Mouse (Mus musculus): ENCODE results near the gene Chm.
"Not testable (repeated sequence)": the region's sequence is repeated elsewhere in the genome, so short reads cannot be mapped to it uniquely, and the experiment has no call there.

Gene Chm

DNA sequence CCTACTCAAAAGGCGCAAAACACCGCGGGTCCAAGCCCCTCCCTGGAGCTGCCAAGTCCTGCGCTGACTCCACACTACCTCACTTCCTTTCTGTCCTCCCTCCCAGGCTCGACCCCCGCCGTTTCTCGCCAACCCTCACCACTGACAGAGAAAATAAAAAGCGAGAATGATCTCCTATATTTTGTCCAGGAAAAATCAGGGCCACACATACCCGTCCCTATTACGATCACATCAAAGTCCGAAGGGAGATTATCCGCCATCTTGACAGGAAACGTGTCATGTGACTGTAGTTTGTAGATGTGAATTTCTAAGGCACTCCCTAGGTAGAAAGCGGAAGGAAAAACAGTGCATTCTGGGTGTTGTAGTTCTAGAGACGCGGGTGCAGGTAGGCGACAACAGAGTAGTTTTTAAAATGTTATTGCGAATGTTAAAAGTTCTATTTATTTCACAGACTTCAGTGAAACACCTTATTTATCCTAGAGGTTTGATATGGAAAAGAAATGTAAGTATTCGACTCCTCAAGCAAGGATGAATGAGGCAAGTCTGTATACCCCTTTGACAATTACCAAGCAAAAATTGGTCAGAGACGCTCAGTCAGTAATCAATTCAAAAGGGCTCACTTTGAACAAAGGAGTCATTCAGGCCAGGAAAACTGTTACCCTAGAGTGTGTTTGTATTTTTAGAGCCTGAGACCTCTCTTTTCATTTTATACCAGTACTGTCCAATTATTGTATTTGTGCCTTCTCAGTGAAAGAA lies at the start of gene Chm:
TSS of gene Chm (minus strand) at position 288 of the 756 bp plus-strand sequence.
- peak; percentile 63 to 65 for DNase-seq

DNA sequence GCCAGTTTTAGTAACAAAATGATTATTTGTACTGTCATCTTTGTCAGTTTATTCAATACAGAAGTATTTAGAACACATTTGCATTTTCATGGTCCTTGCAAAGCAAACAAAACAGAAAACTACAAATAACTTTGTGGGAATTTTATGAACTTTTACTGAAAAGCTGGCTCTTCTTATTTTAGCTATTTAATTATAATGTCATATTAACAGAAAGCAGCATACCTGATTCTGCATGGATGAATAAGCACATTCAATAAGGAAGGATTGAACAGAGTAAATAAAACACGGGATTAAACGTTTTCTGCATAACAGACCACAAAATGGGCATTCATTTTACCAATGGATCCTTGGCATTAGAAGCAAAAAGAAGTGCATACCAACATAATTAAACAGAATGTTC lies 8.6 kb upstream of the Chm start:
- DNase-seq: no peak

DNA sequence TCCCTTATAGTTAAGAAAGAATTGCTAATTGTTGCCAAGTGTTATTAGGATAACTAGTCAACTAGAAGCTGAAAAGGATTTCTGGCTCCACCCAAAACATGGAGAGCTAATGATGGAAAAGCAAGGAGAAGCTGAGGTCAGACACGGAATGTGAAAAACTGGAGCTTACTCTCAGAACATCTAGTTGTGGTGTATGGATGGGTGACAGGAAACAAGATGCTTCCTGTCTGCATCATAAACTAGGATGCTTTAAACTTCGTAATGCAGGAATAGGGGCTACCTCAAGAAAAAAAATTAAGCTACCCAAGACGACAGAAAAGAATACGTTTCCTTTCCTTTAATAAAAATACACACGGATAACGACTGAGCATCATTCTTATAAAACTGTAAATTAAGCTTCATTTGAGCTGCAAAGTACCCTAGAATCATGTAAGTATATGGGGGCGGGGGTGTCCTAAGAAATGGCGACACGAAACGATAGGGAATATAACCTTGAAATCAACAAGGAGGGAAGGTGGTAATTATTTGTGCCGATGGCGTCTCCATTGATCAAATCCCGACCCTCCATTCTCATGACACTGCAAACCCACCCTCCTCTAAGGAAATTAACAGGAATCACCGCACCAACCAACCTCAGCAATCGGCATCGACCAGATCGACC lies 618 bp downstream of the Chm start:
- peak in 1 of 2 experiments; percentile 18 for DNase-seq

- DNase-seq: not testable (repeated sequence)
Measured at GRCm38 (mm10) chrX:113180856-113181255, 4.5 kb downstream of the Chm start.

DNA sequence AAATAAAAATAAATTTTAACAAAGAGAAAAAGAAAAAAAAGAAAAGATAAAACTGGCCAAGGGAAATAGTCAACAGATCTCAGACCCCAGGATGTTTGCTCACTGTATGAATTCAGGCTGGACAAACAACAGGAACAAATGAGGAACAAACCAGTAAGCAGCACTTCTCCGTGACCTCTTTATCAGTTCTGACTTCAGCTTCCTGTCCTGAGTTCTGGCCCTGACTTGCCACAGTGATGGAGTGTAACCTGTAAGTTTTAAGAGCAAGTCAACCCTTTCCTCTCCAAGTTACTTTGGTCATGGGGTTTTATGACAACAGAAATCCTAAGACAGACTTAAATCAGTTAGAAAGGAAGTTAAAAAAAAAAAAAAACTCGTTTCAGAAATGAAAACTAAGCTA lies 12.6 kb downstream of the Chm start:
- no peak for DNase-seq

- no peak for DNase-seq
Measured at GRCm38 (mm10) chrX:113172271-113172670, 13.0 kb downstream of the Chm start.

GRCm38 (mm10) chrX:113160268-113160860 lies 25.0 kb downstream of the Chm start:
- DNase-seq: no peak

DNA sequence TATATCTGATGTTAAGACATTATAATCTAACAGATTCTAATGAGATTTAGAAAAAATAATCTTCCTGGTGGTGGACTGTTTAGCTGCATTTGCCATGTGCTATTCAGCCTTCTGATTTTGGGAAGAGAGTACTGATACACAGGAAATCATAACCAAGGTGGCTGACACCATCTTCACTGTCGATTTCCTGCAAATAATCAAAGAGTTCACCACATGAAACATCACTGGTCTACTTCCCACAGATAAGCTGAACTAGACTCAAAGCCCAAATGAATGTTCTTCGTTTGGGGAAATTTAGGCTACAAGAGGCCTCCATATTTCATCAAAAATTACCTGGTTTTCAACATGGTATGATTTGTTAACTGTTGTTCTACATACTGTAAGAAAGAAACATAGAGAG lies 101.1 kb downstream of the Chm start:
- no peak for DNase-seq

GRCm38 (mm10) chrX:113076053-113076452 lies 109.3 kb downstream of the Chm start:
- DNase-seq: no peak

GRCm38 (mm10) chrX:113074823-113075222 lies 110.5 kb downstream of the Chm start:
- DNase-seq: no peak

GRCm38 (mm10) chrX:113003621-113004020 lies 181.7 kb downstream of the Chm start:
- no peak for DNase-seq

GRCm38 (mm10) chrX:113002192-113002591 lies 183.1 kb downstream of the Chm start:
- DNase-seq: no peak
